Mouse (Mus musculus) midbrain, embryonic 11.5 days (tissue): Measurements from ENCODE around the gene Gh. TPM values are rescaled to one million over a fixed set of nuclear protein-coding genes. Genes with fewer than 3 reads are reported as not detected.

Experiments
- ATAC-seq: fragments of 200-750 bp; cut with Nextera tagmentation; 2 replicates; pipeline ENCODE4 v1.8.0; 2017; ENCODE audit warnings: moderate TSS enrichment, moderate library complexity; ENCODE audit not compliant: low FRiP score
- DNase-seq: peaks from one replicate; pipeline ENCODE4 v3.0.0; 2015; ENCODE audit warnings: low spot score; ENCODE audit errors: missing footprints
- H3K27ac ChIP-seq: fragments of 300-500 bp; sonication (generic); 2 replicates; pipeline ENCODE4 v1.5.1; 2014; ENCODE audit warnings: low read depth, low read length
- H3K27me3 ChIP-seq: fragments of 300-500 bp; sonication (generic); 2 replicates; pipeline ENCODE4 v1.6.1; 2014; ENCODE audit warnings: mild to moderate bottlenecking, low read length, moderate library complexity, mixed read lengths; ENCODE audit not compliant: control insufficient read depth, insufficient read depth
- H3K36me3 ChIP-seq: fragments of 300-500 bp; sonication (generic); 2 replicates; pipeline ENCODE4 v1.6.1; 2014; ENCODE audit warnings: mild to moderate bottlenecking, low read length, moderate library complexity, mixed read lengths; ENCODE audit not compliant: control insufficient read depth, insufficient read depth
- H3K4me1 ChIP-seq: fragments of 300-500 bp; sonication (generic); 2 replicates; pipeline ENCODE4 v1.6.1; 2014; ENCODE audit warnings: low read length; ENCODE audit not compliant: control insufficient read depth, insufficient read depth
- H3K4me2 ChIP-seq: fragments of 300-500 bp; sonication (generic); 2 replicates; pipeline ENCODE4 v1.6.1; 2014; ENCODE audit warnings: mild to moderate bottlenecking, moderate library complexity
- H3K4me3 ChIP-seq: fragments of 300-500 bp; sonication (generic); 2 replicates; pipeline ENCODE4 v1.5.1; 2014; ENCODE audit warnings: low read depth, low read length
- H3K9ac ChIP-seq: fragments of 300-500 bp; sonication (generic); 2 replicates; pipeline ENCODE4 v1.6.1; 2014; ENCODE audit warnings: low read length
- H3K9me3 ChIP-seq: fragments of 300-500 bp; sonication (generic); 2 replicates; pipeline ENCODE4 v1.6.1; 2016; ENCODE audit warnings: low read length; ENCODE audit not compliant: control insufficient read depth
- WGBS: fragments of 180-500 bp; shearing (Covaris S2); extraction: QIAGEN DNeasy Blood & Tissue Kit; methylation state at CpG from one replicate; pipeline ENCODE4 v1.1.7; 2014; 5-methylcytosine and 5-hydroxymethylcytosine counted together
- polyA plus RNA-seq: library from polyadenylated mRNA; unstranded; fragments of >200 nt; fragmentation: Nextera tagmentation; extraction: Ambion mirVana; gene quantifications from 2 replicates; pipeline ENCODE4 v1.2.1, GENCODE M21; 2014

Gene Gh
- polyA plus RNA-seq, 1 experiment from 2014 or later = not detected

DNA sequence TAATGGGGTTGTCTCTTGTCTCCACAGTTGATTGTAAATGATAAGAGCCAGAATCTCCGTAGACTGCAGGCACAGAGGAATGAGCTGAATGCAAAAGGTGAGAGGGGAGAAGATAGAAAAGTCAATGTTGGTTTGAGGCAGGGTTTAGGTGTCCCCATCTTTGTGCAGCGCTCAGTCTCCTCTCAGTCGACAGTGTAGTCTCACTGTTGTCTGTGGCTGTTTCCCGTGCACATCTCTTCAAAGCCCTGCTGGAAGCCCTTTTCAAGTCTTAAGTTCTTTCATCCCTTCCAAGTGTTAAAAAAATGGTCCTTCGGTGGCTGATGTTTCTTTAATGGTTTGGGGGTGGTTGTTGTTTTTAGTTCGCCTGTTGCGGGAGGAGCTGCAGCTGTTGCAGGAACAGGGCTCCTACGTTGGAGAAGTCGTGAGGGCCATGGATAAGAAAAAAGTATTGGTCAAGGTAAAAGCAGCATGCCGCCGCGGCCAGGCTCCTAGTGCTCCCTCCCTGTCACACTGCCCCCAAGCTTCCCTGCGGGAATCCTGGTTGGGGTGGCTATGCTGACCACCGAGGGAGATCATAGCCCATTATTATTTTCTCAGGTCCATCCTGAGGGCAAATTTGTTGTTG lies 40.7 kb downstream of the Gh start:
- H3K9ac ChIP-seq = no peak overlapping the region

DNA sequence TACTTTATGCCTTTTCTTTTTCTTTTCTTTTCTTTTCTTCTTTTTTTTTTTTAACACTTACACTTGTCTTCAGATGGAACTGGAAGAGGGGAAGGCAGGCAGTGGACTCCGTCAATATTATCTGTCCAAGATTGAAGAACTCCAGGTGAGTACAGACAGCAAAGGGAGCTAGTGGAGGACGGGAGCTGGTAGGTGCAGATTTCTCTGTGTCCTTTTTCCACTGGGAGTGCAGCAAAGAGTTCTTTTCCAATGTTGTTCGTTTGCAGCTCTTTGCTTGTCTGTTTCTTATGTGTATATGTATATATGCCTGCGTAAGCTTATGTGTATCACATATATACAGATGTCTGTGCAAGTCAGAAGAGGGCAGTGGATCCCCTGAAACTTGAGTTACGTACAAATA lies 44.9 kb downstream of the Gh start:
- Histone ChIP-seq H3K27me3 (no peaks in the 10 kb centered on the region), H3K9me3 (no peaks in the 10 kb centered on the region), H3K4me2 (peak overlapping the region; percentile 64), H3K27ac (peak overlapping the region; percentile 60; the same call in 1 of the 2 replicates), H3K36me3 (peaks cover 15% of the 10 kb centered on the region), H3K4me3 (peak overlapping the region; percentile 88), H3K4me1 (peaks cover 15% of the 10 kb centered on the region), H3K9ac (peak overlapping the region; percentile 86)
- DNase-seq = no peak
- ATAC-seq = no peak
- WGBS = 77% methylated on average over 5 of the region's 5 CpGs

More for the DNA sequence above, 40.7 kb downstream of the Gh start:
- peaks cover 52% of the 10 kb centered on the region for H3K36me3 ChIP-seq
- H3K4me3 ChIP-seq = no peak overlapping the region
- no peak overlapping the region for H3K4me2 ChIP-seq
- H3K9me3 ChIP-seq = no peaks in the 10 kb centered on the region
- 89% methylated on average over 14 of the region's 14 CpGs for WGBS
- H3K4me1 ChIP-seq = peaks cover 10% of the 10 kb centered on the region
- H3K27me3 ChIP-seq = no peaks in the 10 kb centered on the region
- ATAC-seq (no peak), DNase-seq (no peak)
- no peak overlapping the region for H3K27ac ChIP-seq

DNA sequence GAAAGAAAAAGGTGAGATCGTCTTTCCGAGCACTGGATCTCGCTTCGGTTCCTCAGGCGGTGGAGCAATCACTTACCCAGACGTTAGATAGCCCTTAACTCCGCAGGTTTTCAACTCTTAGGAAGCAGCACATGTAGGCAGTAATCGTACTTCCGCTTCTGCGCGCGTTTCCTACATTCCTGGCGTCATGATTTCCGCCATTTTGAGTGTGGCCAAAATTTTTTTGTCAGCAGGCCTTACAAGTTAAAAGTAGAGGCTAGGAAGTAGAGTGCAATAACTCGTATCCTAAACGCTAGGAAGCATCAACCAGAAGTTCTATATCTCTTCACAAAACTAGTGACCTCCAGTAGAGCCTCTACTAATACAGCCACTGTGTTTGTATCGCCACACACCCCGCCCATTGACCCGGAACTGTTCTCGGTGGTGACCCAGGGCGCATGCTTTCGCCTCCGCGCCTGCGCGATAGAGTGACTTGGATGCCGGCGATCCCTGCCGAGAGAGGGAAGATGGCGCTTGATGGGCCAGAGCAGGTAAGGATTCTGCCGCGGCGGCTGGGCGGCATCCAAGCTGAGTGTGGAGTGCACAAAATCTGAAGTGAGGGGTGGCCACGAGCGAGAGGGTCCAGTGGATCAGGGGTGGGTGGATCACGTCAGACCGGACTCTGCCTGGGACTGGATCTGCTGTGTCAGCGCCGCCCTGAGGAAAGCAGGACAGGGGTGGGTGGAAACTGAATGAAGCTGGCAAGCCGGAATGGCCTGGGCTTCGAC lies 45.8 kb downstream of the Gh start, which contains the start of the genes Ftsj3 and Psmc5:
Gene Ftsj3 (minus strand): TSS at position 395 of the 767 bp plus-strand sequence.
Gene Psmc5 (plus strand): TSS at position 470 of the 767 bp plus-strand sequence.
- under 1% methylated on average over 42 of the region's 42 CpGs for WGBS
- DNase-seq (peak; percentile 99), ATAC-seq (peak; percentile 96)
- Histone ChIP-seq H3K4me1 (peaks cover 15% of the 10 kb centered on the region), H3K9ac (peak within 1 kb of the TSS; percentile 86), H3K9me3 (no peaks in the 10 kb centered on the region), H3K4me2 (peak within 1 kb of the TSS; percentile 64), H3K4me3 (peak within 1 kb of the TSS; percentile 88), H3K27ac (peak within 1 kb of the TSS; percentile 60), H3K27me3 (no peaks in the 10 kb centered on the region), H3K36me3 (peaks cover 9% of the 10 kb centered on the region)

DNA sequence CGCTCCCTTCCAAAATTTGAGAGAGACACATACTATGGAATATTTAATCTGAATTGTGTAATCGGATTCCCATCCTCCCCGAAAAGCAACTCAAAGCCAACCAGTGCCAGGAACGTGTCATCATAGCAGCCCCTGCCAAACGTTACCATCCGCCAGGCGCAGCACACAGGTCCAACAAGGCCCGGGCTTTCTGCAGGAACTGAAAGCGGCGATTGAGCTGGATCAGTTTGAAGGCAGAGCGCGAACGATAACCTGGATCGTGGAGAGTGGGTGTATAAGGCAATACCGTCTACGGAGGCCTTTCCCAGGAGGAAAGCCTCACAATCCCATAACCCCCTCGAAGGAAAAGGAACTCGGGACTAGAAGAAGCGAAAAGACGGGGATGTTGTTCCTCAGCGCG lies 46.5 kb downstream of the Gh start:
- 4% methylated on average over 22 of the region's 22 CpGs for WGBS
- Histone ChIP-seq H3K36me3 (peaks cover 15% of the 10 kb centered on the region), H3K4me3 (peak overlapping the region; percentile 88), H3K4me2 (peak overlapping the region; percentile 64), H3K27me3 (no peaks in the 10 kb centered on the region), H3K9ac (peak overlapping the region; percentile 86), H3K4me1 (peaks cover 15% of the 10 kb centered on the region), H3K9me3 (no peaks in the 10 kb centered on the region), H3K27ac (no peak overlapping the region)
- DNase-seq (no peak), ATAC-seq (no peak)

DNA sequence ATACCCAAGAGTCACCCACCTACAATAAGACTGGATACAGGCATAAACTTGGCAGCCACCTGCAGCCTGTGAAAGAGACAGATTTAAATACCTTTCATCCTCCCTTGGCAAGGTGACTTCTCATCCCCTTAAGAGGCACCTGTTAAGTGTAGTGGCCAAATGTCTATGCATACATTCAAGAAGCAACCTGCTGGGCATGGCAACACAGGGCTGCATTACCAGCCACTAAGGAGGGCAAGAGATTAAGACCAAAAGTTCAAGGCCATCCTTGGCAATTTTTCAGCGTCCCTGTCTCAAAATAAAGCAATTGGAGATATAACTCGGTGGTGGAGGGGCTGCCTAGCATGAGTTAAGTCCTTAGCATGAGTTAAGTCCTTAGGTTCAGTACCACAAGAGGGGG lies 46.9 kb downstream of the Gh start:
- Histone ChIP-seq H3K27me3 (no peaks in the 10 kb centered on the region), H3K4me3 (peak overlapping the region; percentile 88), H3K27ac (no peak overlapping the region), H3K4me1 (peaks cover 15% of the 10 kb centered on the region), H3K9ac (peak overlapping the region; percentile 86), H3K9me3 (no peaks in the 10 kb centered on the region), H3K4me2 (peak overlapping the region; percentile 64), H3K36me3 (peaks cover 19% of the 10 kb centered on the region)
- DNase-seq = no peak
- WGBS = 22% methylated on average over 2 of the region's 2 CpGs
- ATAC-seq = no peak

Other genes starting within 250 kb of the Gh start
- 10.5 and 11.1 TPM in 2 replicates for gene Taco1, start 235.8 kb downstream of the Gh start, polyA plus RNA-seq
- gene Map3k3, start 217.3 kb downstream of the Gh start, polyA plus RNA-seq = 14.9 and 16.8 TPM in 2 replicates
- not detected in 2 replicates for gene Gm10840, start 141.0 kb downstream of the Gh start, polyA plus RNA-seq
- 301 and 308 TPM in 2 replicates for gene Limd2, start 141.0 kb downstream of the Gh start, polyA plus RNA-seq
- gene Strada, start 99.7 kb downstream of the Gh start, polyA plus RNA-seq = 38.4 and 40.5 TPM in 2 replicates
- gene Ccdc47, start 85.5 kb downstream of the Gh start, polyA plus RNA-seq = 74.1 and 76.4 TPM in 2 replicates
- gene Ddx42, start 84.9 kb downstream of the Gh start, polyA plus RNA-seq = 105 and 110 TPM in 2 replicates
- 67.3 and 71.4 TPM in 2 replicates for gene Ftsj3, start 45.8 kb downstream of the Gh start, polyA plus RNA-seq
- 396 and 404 TPM in 2 replicates for gene Psmc5, start 45.7 kb downstream of the Gh start, polyA plus RNA-seq
- 23.0 and 26.5 TPM in 2 replicates for gene Smarcd2, start 28.9 kb downstream of the Gh start, polyA plus RNA-seq
- 0.04 TPM in 2 replicates for gene Tcam1, start 25.2 kb downstream of the Gh start, polyA plus RNA-seq
- 1.2 and 1.8 TPM in 2 replicates for gene Cd79b, start 12.9 kb upstream of the Gh start, polyA plus RNA-seq
- gene Scn4a, start 51.4 kb upstream of the Gh start, polyA plus RNA-seq = not detected in 2 replicates
- gene Prr29, start 63.6 kb upstream of the Gh start, polyA plus RNA-seq = not detected in 2 replicates
- gene Icam2, start 86.2 kb upstream of the Gh start, polyA plus RNA-seq = 15.8 and 16.9 TPM in 2 replicates
- 4.6 and 5.5 TPM in 2 replicates for gene Ern1, start 186.0 kb upstream of the Gh start, polyA plus RNA-seq